Mouse (Mus musculus) E14TG2a.4 (cell line): ENCODE measurements around the gene Cfd.

Experiments
- CTCF ChIP-seq: conservative IDR thresholded peaks from 2 replicates; pipeline ENCODE4 v1.5.1; 2014; ENCODE audit warnings: low read length
- POU5F1 ChIP-seq: IDR thresholded peaks from 2 replicates; pipeline ENCODE4 v1.6.1; 2014; ENCODE audit warnings: low read length, borderline replicate concordance

DNA sequence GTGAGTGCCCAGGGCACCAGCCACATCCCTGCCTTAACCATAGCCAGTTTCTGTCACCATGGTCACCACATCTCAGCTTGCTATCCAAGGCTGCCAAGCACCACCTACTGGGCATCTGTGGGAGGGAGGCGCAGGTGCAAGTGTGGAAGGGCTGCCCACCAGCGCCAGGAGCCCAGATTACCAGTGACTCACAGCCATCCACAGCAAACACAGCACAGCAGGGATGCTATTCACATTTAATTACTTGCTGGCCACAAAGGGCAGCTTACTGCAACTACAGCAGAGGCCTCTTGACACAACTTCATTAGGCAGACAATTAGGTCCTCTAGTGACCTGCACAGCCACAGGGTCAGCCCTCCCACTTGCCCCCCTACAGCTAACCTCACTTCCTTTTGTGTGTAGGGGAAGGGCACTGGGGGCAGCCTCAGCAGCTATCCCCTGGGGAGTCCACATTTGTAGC lies 10.3 kb downstream of the Cfd start:
- TF ChIP-seq CTCF: no peak
- TF ChIP-seq POU5F1: no peak
